Mouse (Mus musculus) WW6 (cell line): ENCODE results near the gene Tuba8.

Experiments used
- DNase-seq: peaks from one replicate; pipeline ENCODE4 v3.0.0-alpha.2; 2013; ENCODE audit warnings: low read depth, low spot score

Tuba8 gene

GRCm38 (mm10) chr6:121210149-121210925 is at the start of gene Tuba8:
Tuba8 (plus strand) TSS chr6:121210696.
- DNase-seq = no peak

GRCm38 (mm10) chr6:121162616-121163015 is 47.9 kb upstream of the Tuba8 start:
- DNase-seq = no peak

GRCm38 (mm10) chr6:121166098-121166552 is 44.4 kb upstream of the Tuba8 start:
- no peak for DNase-seq

- DNase-seq = no peak
Measured at GRCm38 (mm10) chr6:121167381-121167975, 43.0 kb upstream of the Tuba8 start.

- DNase-seq = no peak
Measured at GRCm38 (mm10) chr6:121171102-121171501, 39.4 kb upstream of the Tuba8 start.

- no peak for DNase-seq
Measured at GRCm38 (mm10) chr6:121173471-121173870, 37.0 kb upstream of the Tuba8 start.

- no peak for DNase-seq
Measured at GRCm38 (mm10) chr6:121174761-121175160, 35.7 kb upstream of the Tuba8 start.

- DNase-seq = no peak
Measured at GRCm38 (mm10) chr6:121176011-121176730, 34.3 kb upstream of the Tuba8 start.

- DNase-seq = no peak
Measured at GRCm38 (mm10) chr6:121176731-121177098, 33.8 kb upstream of the Tuba8 start.

- no peak for DNase-seq
Measured at GRCm38 (mm10) chr6:121177118-121177708, 33.3 kb upstream of the Tuba8 start.

- DNase-seq = no peak
Measured at GRCm38 (mm10) chr6:121178700-121179358, 31.7 kb upstream of the Tuba8 start.

GRCm38 (mm10) chr6:121179846-121180245 is 30.6 kb upstream of the Tuba8 start:
- no peak for DNase-seq

GRCm38 (mm10) chr6:121183414-121184173 is 26.9 kb upstream of the Tuba8 start, which contains the start of gene Pex26:
Pex26 (plus strand) TSS chr6:121183667.
- DNase-seq = peak; percentile 83

GRCm38 (mm10) chr6:121184198-121185140 is 26.0 kb upstream of the Tuba8 start:
- DNase-seq = no peak

- no peak for DNase-seq
Measured at GRCm38 (mm10) chr6:121185232-121185631, 25.3 kb upstream of the Tuba8 start.

GRCm38 (mm10) chr6:121191261-121192009 is 19.1 kb upstream of the Tuba8 start:
- no peak for DNase-seq

- no peak for DNase-seq
Measured at GRCm38 (mm10) chr6:121194061-121194955, 16.2 kb upstream of the Tuba8 start.
